Mouse (Mus musculus) myocyte (in vitro differentiated cells): ENCODE data around the gene Akt1s1. TPM values are rescaled to one million over a fixed set of nuclear protein-coding genes. Genes with fewer than 3 reads are reported as not detected.

Source experiments
- H3K27me3 ChIP-seq: one replicate; pipeline ENCODE4 v1.6.1; 2011; ENCODE audit not compliant: control insufficient read depth, insufficient read depth, insufficient read length
- H3K36me3 ChIP-seq: one replicate; pipeline ENCODE4 v1.6.1; 2011; ENCODE audit not compliant: control insufficient read depth, insufficient read depth
- H3K4me2 ChIP-seq: one replicate; pipeline ENCODE4 v1.6.1; 2011; ENCODE audit warnings: low read depth, control low read depth
- H3K4me3 ChIP-seq: one replicate; pipeline ENCODE4 v1.5.1; 2011; ENCODE audit warnings: mild to moderate bottlenecking, control low read depth, moderate library complexity
- H3K79me2 ChIP-seq: one replicate; pipeline ENCODE4 v1.6.1; 2011; ENCODE audit not compliant: control insufficient read depth, insufficient read depth
- H3ac ChIP-seq: one replicate; pipeline ENCODE4 v1.6.1; 2011; ENCODE audit not compliant: control insufficient read depth, insufficient read length
- CEBPB ChIP-seq: IDR thresholded peaks from 2 replicates; pipeline ENCODE4 v1.6.1; 2011; ENCODE audit warnings: mild to moderate bottlenecking, moderate library complexity; ENCODE audit not compliant: poor library complexity, insufficient read depth, severe bottlenecking
- E2F4 ChIP-seq: IDR thresholded peaks from one replicate; pipeline ENCODE4 v1.6.1; 2011; ENCODE audit warnings: mild to moderate bottlenecking, control low read depth, moderate library complexity; ENCODE audit not compliant: insufficient read depth
- MAX ChIP-seq: IDR thresholded peaks from one replicate; pipeline ENCODE4 v1.6.1; 2011; ENCODE audit warnings: low read depth, mild to moderate bottlenecking, control low read depth
- MYOD1 ChIP-seq, 3 experiments: IDR thresholded peaks; one replicate each; pipeline ENCODE4 v1.6.1; 2011; ENCODE audit warnings: control low read depth in 2 of 3, low read depth in 2 of 3, mild to moderate bottlenecking in 2 of 3, moderate library complexity in 1 of 3; ENCODE audit not compliant: insufficient read length in 2 of 3, control insufficient read depth in 1 of 3
- MYOG ChIP-seq, 3 experiments: IDR thresholded peaks; one replicate each; pipeline ENCODE4 v1.6.1; 2011; ENCODE audit warnings: control low read depth in 2 of 3, low read depth in 2 of 3, mild to moderate bottlenecking in 2 of 3; ENCODE audit not compliant: insufficient read length in 2 of 3, control insufficient read depth in 1 of 3, insufficient read depth in 1 of 3
- POLR2A ChIP-seq: IDR thresholded peaks from one replicate; pipeline ENCODE4 v1.6.1; 2011; ENCODE audit warnings: low read depth, mild to moderate bottlenecking, control low read depth, moderate library complexity; ENCODE audit not compliant: insufficient read length
- POLR2AphosphoS2 ChIP-seq: IDR thresholded peaks from one replicate; pipeline ENCODE4 v1.6.1; 2011; ENCODE audit warnings: low read depth, control low read depth; ENCODE audit not compliant: insufficient read length
- REST ChIP-seq: IDR thresholded peaks from one replicate; pipeline ENCODE4 v1.6.1; 2011; ENCODE audit warnings: mild to moderate bottlenecking, control low read depth, moderate library complexity; ENCODE audit not compliant: insufficient read depth, insufficient read length
- SRF ChIP-seq: IDR thresholded peaks from one replicate; pipeline ENCODE4 v1.6.1; 2011; ENCODE audit warnings: low read depth; ENCODE audit not compliant: control insufficient read depth, insufficient read length
- TCF12 ChIP-seq: IDR thresholded peaks from one replicate; pipeline ENCODE4 v1.6.1; 2011; ENCODE audit warnings: mild to moderate bottlenecking, control low read depth; ENCODE audit not compliant: poor library complexity, insufficient read depth, severe bottlenecking
- TCF3 ChIP-seq: IDR thresholded peaks from one replicate; pipeline ENCODE4 v1.6.1; 2011; ENCODE audit warnings: low read depth, control low read depth; ENCODE audit not compliant: insufficient read length
- USF1 ChIP-seq: IDR thresholded peaks from one replicate; pipeline ENCODE4 v1.6.1; 2011; ENCODE audit warnings: low read depth, mild to moderate bottlenecking, control low read depth, moderate library complexity
- polyA plus RNA-seq: library from polyadenylated mRNA; unstranded; fragments of >200 nt; fragmentation: generic; extraction: Trizol; gene quantifications from one replicate; pipeline ENCODE4 v1.2.1, GENCODE M21; 2012; ENCODE audit warnings: missing spikeins

Gene Akt1s1
- polyA plus RNA-seq, 1 experiment, result 200 TPM

DNA sequence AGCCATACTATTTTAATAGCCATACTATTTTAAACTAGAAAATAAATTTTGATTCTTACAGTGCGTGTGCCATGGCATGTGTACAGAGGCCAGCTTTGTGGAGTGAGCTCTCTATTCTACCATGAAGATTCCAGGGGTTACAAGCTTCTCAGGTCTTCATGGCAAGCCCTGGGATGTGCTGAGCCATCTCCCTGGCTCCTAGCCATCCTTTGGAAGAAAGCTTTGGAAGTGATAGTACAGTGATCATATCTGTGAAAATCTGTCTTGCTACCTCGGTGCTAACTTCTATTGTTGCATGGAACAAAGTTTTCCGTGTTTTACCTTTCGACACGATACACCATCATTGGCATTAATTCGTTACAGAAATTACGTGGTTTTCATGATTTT is 46.4 kb downstream of the Akt1s1 start:
- TF ChIP-seq MYOG (IDR thresholded peaks at IDR 0.05; ENCODE audit: control insufficient read depth in 1 of 3, insufficient read depth in 1 of 3, insufficient read length in 2 of 3, low read depth in 2 of 3) (no peak), E2F4 (no peak), TCF12 (no peak)
- peak overlapping the region; percentile 46 for H3K4me3 ChIP-seq
- H3ac ChIP-seq, result no peak overlapping the region
- H3K4me2 ChIP-seq, result peak overlapping the region; percentile 94
- H3K36me3 ChIP-seq, result no peaks in the 10 kb centered on the region
- no peaks in the 10 kb centered on the region for H3K27me3 ChIP-seq
- H3K79me2 ChIP-seq, result peaks cover 19% of the 10 kb centered on the region

DNA sequence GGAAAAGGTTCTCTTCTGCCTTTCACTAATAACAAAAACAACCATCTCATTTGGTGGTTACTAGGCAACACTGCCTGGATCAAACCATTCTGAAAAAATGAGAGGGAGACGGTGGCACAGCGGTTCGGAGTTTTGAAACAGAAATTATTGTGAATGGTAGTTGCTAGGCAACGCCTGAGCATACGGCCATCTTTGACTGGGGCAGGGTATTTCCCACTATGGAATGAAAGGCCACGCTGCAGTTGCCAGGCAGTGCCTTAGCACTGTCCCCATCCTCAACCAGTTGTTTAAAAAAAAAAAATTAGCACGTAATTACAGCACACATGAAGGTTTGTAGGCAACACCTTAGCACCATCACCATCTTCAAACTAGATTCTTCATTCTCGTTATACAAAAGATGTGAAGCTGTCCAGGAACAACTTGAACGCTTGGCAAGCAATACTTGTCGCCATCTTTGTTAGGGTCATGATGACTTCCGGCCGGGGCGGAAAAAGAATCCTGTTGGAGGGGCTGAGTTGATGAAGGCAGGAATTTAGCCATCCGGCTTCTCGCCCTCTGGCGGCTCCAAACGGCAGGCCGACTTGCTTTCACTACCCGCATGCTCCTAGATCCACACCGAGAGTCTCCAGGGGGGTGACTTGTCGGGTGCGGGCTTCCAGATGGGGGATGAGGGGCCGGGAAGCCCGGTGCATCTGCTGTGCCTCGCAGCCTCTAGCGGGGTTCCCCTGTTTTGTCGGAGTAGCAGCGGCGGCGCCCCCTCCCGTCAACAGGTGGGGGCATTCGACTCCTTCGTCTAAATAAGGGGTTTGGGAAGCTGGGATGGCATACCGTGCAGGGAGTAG is 47.0 kb downstream of the Akt1s1 start, which contains the start of gene Fuz:
Gene Fuz, plus strand, starts transcription at position 487 of the 842 bp plus-strand sequence.
- Histone ChIP-seq H3ac (no peak within 1 kb of the TSS), H3K27me3 (no peaks in the 10 kb centered on the region), H3K4me2 (peak within 1 kb of the TSS; percentile 97), H3K79me2 (peaks cover 13% of the 10 kb centered on the region), H3K36me3 (no peaks in the 10 kb centered on the region), H3K4me3 (peak within 1 kb of the TSS; percentile 46)
- TF ChIP-seq POLR2A, result peak; percentile 28
- TF ChIP-seq MYOG (IDR thresholded peaks at IDR 0.05; ENCODE audit: control insufficient read depth in 1 of 3, insufficient read depth in 1 of 3, insufficient read length in 2 of 3, low read depth in 2 of 3), result peak in 1 of 3 experiments; percentile 28
- peak; percentile 25 for TF ChIP-seq SRF
- no peak for TF ChIP-seq TCF12

DNA sequence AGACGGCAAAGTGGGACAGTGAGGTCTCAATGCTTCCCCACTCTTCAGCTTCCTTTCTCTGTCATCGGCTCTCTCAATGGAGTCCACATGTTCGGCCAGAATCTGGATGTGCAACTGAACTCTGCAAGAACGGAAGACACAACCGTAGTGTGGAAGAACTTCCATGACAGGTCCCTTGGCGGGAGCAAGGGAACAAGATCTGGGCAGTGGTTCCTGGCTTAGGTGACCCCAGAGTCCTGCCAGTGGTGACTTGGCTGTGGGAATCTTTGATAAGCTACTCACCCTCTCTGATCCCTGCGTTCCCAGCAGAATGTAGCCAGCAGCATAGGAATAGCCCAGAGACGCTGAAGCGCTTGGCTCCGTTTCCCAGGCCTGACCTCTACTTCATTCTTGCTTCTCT is 47.7 kb downstream of the Akt1s1 start:
- H3K79me2 ChIP-seq, result peaks cover 6% of the 10 kb centered on the region
- H3K4me3 ChIP-seq, result peak overlapping the region; percentile 46
- no peaks in the 10 kb centered on the region for H3K36me3 ChIP-seq
- peak overlapping the region; percentile 97 for H3K4me2 ChIP-seq
- H3K27me3 ChIP-seq, result no peaks in the 10 kb centered on the region
- no peak overlapping the region for H3ac ChIP-seq
- no peak for TF ChIP-seq POLR2AphosphoS2
- TF ChIP-seq TCF12, result no peak
- no peak for TF ChIP-seq MYOG (IDR thresholded peaks at IDR 0.05; ENCODE audit: control insufficient read depth in 1 of 3, insufficient read depth in 1 of 3, insufficient read length in 2 of 3, low read depth in 2 of 3)
- no peak for TF ChIP-seq E2F4
- no peak for TF ChIP-seq TCF3
- no peak for TF ChIP-seq SRF
- TF ChIP-seq REST, result no peak
- no peak for TF ChIP-seq MYOD1 (IDR thresholded peaks at IDR 0.05; ENCODE audit: control insufficient read depth in 1 of 3, insufficient read length in 2 of 3, low read depth in 2 of 3)
- no peak for TF ChIP-seq POLR2A
- TF ChIP-seq MAX, result no peak
- no peak for TF ChIP-seq CEBPB
- no peak for TF ChIP-seq USF1

DNA sequence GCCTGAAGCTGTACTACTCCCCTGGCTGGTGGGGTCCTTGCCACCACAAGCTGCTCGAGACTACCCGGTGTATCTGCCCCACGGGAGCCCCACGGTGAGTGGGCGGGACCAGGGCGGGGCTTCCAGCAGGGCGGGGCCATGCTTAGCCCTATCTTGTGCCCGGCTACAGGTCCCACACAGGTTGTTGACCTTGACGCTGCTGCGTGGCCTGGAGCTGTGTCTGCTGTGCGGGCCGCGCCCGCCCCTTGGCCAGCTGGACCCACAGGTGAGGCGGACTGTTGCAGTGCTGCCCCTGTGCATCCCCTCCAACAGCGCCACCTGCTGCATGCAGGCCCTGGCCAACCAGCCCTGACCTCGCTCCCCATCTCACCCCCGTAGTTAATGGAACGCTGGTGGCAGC is 49.8 kb downstream of the Akt1s1 start:
- H3K27me3 ChIP-seq, result no peaks in the 10 kb centered on the region
- TF ChIP-seq POLR2A (peak; percentile 40), USF1 (no peak), POLR2AphosphoS2 (peak; percentile 65)
- H3K4me3 ChIP-seq, result no peak overlapping the region
- H3K79me2 ChIP-seq, result no peaks in the 10 kb centered on the region
- H3K4me2 ChIP-seq, result no peak overlapping the region
- peaks cover 7% of the 10 kb centered on the region for H3K36me3 ChIP-seq
- no peak overlapping the region for H3ac ChIP-seq

DNA sequence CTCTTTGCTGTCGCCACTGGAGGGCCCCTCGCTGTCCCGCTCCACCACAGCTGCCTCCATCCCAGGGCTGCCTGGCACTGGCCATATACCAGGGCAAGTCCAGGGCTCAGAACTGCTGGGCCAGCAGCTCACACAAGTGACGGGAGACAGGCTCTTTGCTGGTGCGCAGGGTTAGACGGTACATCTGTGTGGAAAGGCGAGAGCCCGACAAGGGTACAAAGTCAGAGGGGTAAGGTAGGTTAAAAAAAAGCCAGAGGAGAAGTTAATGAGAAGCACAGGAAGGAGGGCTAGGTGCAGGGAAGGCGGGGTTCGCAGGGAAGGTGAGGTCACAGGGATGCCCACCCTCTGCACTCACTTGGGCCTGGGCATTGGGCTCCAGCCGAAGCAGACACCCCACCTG is 51.8 kb downstream of the Akt1s1 start:
- no peak for TF ChIP-seq TCF3
- TF ChIP-seq POLR2AphosphoS2, result peak; percentile 68
- TF ChIP-seq MYOD1 (IDR thresholded peaks at IDR 0.05; ENCODE audit: control insufficient read depth in 1 of 3, insufficient read length in 2 of 3, low read depth in 2 of 3), result no peak
- no peak for TF ChIP-seq TCF12
- TF ChIP-seq CEBPB, result no peak
- no peak for TF ChIP-seq USF1
- TF ChIP-seq MYOG (IDR thresholded peaks at IDR 0.05; ENCODE audit: control insufficient read depth in 1 of 3, insufficient read depth in 1 of 3, insufficient read length in 2 of 3, low read depth in 2 of 3), result no peak
- no peak for TF ChIP-seq E2F4
- no peak for TF ChIP-seq REST
- TF ChIP-seq POLR2A, result peak; percentile 8
- Histone ChIP-seq H3K4me3 (no peak overlapping the region), H3K36me3 (peaks cover 7% of the 10 kb centered on the region)

More for the DNA sequence above, 51.8 kb downstream of the Akt1s1 start:
- H3K4me2 ChIP-seq, result no peak overlapping the region
- no peak overlapping the region for H3ac ChIP-seq
- H3K27me3 ChIP-seq, result no peaks in the 10 kb centered on the region
- H3K79me2 ChIP-seq, result no peaks in the 10 kb centered on the region
